ENCODE assay signal across 8 mouse cellular contexts in genomic region chr17:26895578-26895977, GRCm38 (mm10). TPM values are rescaled to one million over a fixed set of nuclear protein-coding genes. Genes with fewer than 3 reads are reported as not detected.
DNase-seq lines count a peak whose midpoint lies in the region; ATAC-seq and TF ChIP-seq lines count a peak whose summit lies in the region.
"Had no signal": no experiment of that assay in that cellular context is flagged by ENCODE, and none has a peak within 500 bp of the region (broad histone marks: within the 10 kb centered on the region; RNA-seq: fewer than 3 reads in every experiment).

No protein-coding gene starts in this region.

- peaks cover 3% of the 10 kb centered on the region for H3K4me1 ChIP-seq in G1E (ENCODE audit: insufficient read depth, low read depth, low read length)
- H3K4me1 ChIP-seq in midbrain, embryonic 14.5 days (ENCODE audit: control insufficient read depth, insufficient read depth, low read length) = peaks cover 11% of the 10 kb centered on the region
- H3K4me1 ChIP-seq in stomach, embryonic 16.5 days (ENCODE audit: control insufficient read depth, insufficient read depth, low read length) = 0 out of 2 replicates have a peak, but pooled peaks cover 3% of the 10 kb centered on the region

- 13% methylated on average over 10 of the region's 10 CpGs for WGBS in midbrain, embryonic 14.5 days
- WGBS in stomach, embryonic 16.5 days = 14% methylated on average over 10 of the region's 10 CpGs

- no peak overlapping the region for H3K4me3 ChIP-seq in G1E (ENCODE audit: low read depth, low read length)
- no peak overlapping the region for H3K4me3 ChIP-seq in midbrain, embryonic 14.5 days (replicated peaks; ENCODE audit: low read depth, low read length)
- H3K4me3 ChIP-seq in stomach, embryonic 16.5 days (replicated peaks; ENCODE audit: low read length) = no peak overlapping the region

- ATAC-seq in G1E (ENCODE audit: extremely low read depth, insufficient number of reproducible peaks, low FRiP score, poor library complexity, severe bottlenecking) = no peak
- no peak for ATAC-seq in midbrain, embryonic 14.5 days (ENCODE audit: low FRiP score, low TSS enrichment)
- peak; percentile 25; the same call in 1 of the 2 replicates for ATAC-seq in stomach, embryonic 16.5 days (ENCODE audit: insufficient read depth, low FRiP score)

- TF ChIP-seq CTCF in G1E (IDR thresholded peaks at IDR 0.05; ENCODE audit: low read depth, low read length) = peak; percentile 70

- H3K36me3 ChIP-seq in G1E (replicated peaks) = no peaks in the 10 kb centered on the region
- H3K36me3 ChIP-seq in midbrain, embryonic 14.5 days (ENCODE audit: control insufficient read depth, insufficient read depth, low read length) = no peaks in the 10 kb centered on the region
- H3K36me3 ChIP-seq in stomach, embryonic 16.5 days (ENCODE audit: control insufficient read depth, insufficient read depth, low read length) = no peaks in the 10 kb centered on the region

- intact Hi-C loops in gastrocnemius, postnatal 14 days (cut with DNase I; ENCODE audit: low total_unique reads) = loop anchor here (10.0 kb wide), 1 partner anchor 441 kb away; no protein-coding TSS in a partner anchor

- no peak overlapping the region for H3K9ac ChIP-seq in midbrain, embryonic 14.5 days (replicated peaks; ENCODE audit: low read length)
- H3K9ac ChIP-seq in stomach, embryonic 16.5 days (ENCODE audit: low read length) = no peak overlapping the region

- H3K9me3 ChIP-seq in G1E (replicated peaks) = peaks cover 3% of the 10 kb centered on the region
- no peaks in the 10 kb centered on the region for H3K9me3 ChIP-seq in midbrain, embryonic 14.5 days (ENCODE audit: control insufficient read depth, low read length)
- no peaks in the 10 kb centered on the region for H3K9me3 ChIP-seq in stomach, embryonic 16.5 days (replicated peaks; ENCODE audit: control insufficient read depth, low read length)

- H3K4me2 ChIP-seq in midbrain, embryonic 14.5 days (ENCODE audit: low read length) = no peak overlapping the region
- H3K4me2 ChIP-seq in stomach, embryonic 16.5 days (ENCODE audit: low read depth, low read length) = no peak overlapping the region

- no peak overlapping the region for H3K27ac ChIP-seq in midbrain, embryonic 14.5 days (replicated peaks; ENCODE audit: low read depth, low read length)
- H3K27ac ChIP-seq in stomach, embryonic 16.5 days (ENCODE audit: low read length) = no peak overlapping the region

- DNase-seq in CD4-positive helper T cell, adult 2 months (ENCODE audit: low read depth, low spot score) = peak; percentile 65
- peak; percentile 55 for DNase-seq in G1E (ENCODE audit: low spot score)
- peak; percentile 51 for DNase-seq in cerebellum, adult 11 months
- peak; percentile 79 for DNase-seq in gastrocnemius, postnatal 14 days
- DNase-seq in layer of hippocampus, adult 9-11 months = peak; percentile 42
- DNase-seq in midbrain, embryonic 14.5 days = peak; percentile 77

- peaks cover 61% of the 10 kb centered on the region for H3K27me3 ChIP-seq in G1E (ENCODE audit: insufficient read depth, low read length)
- H3K27me3 ChIP-seq in midbrain, embryonic 14.5 days (ENCODE audit: control insufficient read depth, insufficient read depth, low read length) = no peaks in the 10 kb centered on the region
- H3K27me3 ChIP-seq in stomach, embryonic 16.5 days (ENCODE audit: control insufficient read depth, insufficient read depth, low read length) = no peaks in the 10 kb centered on the region

RNA-seq across cellular contexts. Expression of gene Kifc5b, which starts 21.3 kb away (rescaled TPM):
- total RNA-seq in G1E (2014; fragmentation: Nextera tagmentation) (17.1 and 23.0 TPM in 2 replicates), G1E (2017) (15.0 and 15.7 TPM in 2 replicates)
- polyA plus RNA-seq in G1E (2012) = 30.1 and 36.1 TPM in 2 replicates
- 1 to 10 TPM in 1 of 2 experiments, under 1 TPM in 1; 1.00 to 1.0 TPM for total RNA-seq in gastrocnemius, postnatal 14 days (2021)
- polyA plus RNA-seq in midbrain, embryonic 14.5 days (2014; fragmentation: Nextera tagmentation; extraction: Ambion mirVana) = 1.2 and 2.3 TPM in 2 replicates
- 6.4 and 6.9 TPM in 2 replicates for polyA plus RNA-seq in stomach, embryonic 16.5 days (2015; fragmentation: Nextera tagmentation; extraction: Ambion mirVana)

RNA-seq across cellular contexts. Expression of gene Phf1, which starts 37.3 kb away (rescaled TPM):
- total RNA-seq in G1E (2014; fragmentation: Nextera tagmentation) = 6.5 and 8.4 TPM in 2 replicates
- 7.3 and 7.4 TPM in 2 replicates for total RNA-seq in G1E (2017)
- 21.6 and 21.7 TPM in 2 replicates for polyA plus RNA-seq in G1E (2012)
- total RNA-seq in gastrocnemius, postnatal 14 days (2021) = 1 to 10 TPM; 4.1 TPM
- polyA plus RNA-seq in midbrain, embryonic 14.5 days (2014; fragmentation: Nextera tagmentation; extraction: Ambion mirVana) = 18.2 and 24.0 TPM in 2 replicates
- polyA plus RNA-seq in stomach, embryonic 16.5 days (2015; fragmentation: Nextera tagmentation; extraction: Ambion mirVana) = 7.3 and 7.7 TPM in 2 replicates

RNA-seq across cellular contexts. Expression of gene Cuta, which starts 43.8 kb away (rescaled TPM):
- 319 and 371 TPM in 2 replicates for total RNA-seq in G1E (2014; fragmentation: Nextera tagmentation)
- 182 and 190 TPM in 2 replicates for total RNA-seq in G1E (2017)
- 526 and 563 TPM in 2 replicates for polyA plus RNA-seq in G1E (2012)
- 100 to 1,000 TPM in 1 of 2 experiments, 10 to 100 TPM in 1; 87.0 to 102 TPM for total RNA-seq in gastrocnemius, postnatal 14 days (2021)
- polyA plus RNA-seq in midbrain, embryonic 14.5 days (2014; fragmentation: Nextera tagmentation; extraction: Ambion mirVana) = 99.2 and 108 TPM in 2 replicates
- 173 and 178 TPM in 2 replicates for polyA plus RNA-seq in stomach, embryonic 16.5 days (2015; fragmentation: Nextera tagmentation; extraction: Ambion mirVana)

RNA-seq across cellular contexts. Expression of gene Syngap1, which starts 45.5 kb away (rescaled TPM):
- total RNA-seq in G1E (2014; fragmentation: Nextera tagmentation) = 88.0 and 117 TPM in 2 replicates
- 7.3 and 10.2 TPM in 2 replicates for total RNA-seq in G1E (2017)
- 22.3 and 24.1 TPM in 2 replicates for polyA plus RNA-seq in G1E (2012)
- total RNA-seq in gastrocnemius, postnatal 14 days (2021) = 1 to 10 TPM; 5.8 to 6.1 TPM
- 5.5 and 9.7 TPM in 2 replicates for polyA plus RNA-seq in midbrain, embryonic 14.5 days (2014; fragmentation: Nextera tagmentation; extraction: Ambion mirVana)
- 1.3 and 1.6 TPM in 2 replicates for polyA plus RNA-seq in stomach, embryonic 16.5 days (2015; fragmentation: Nextera tagmentation; extraction: Ambion mirVana)

RNA-seq across cellular contexts. Expression of gene Nkx2-5, which starts 50.8 kb away (rescaled TPM):
- total RNA-seq in G1E (2014; fragmentation: Nextera tagmentation) = not detected in 2 replicates
- total RNA-seq in G1E (2017) = not detected in 2 replicates
- not detected in 2 replicates for polyA plus RNA-seq in G1E (2012)
- total RNA-seq in gastrocnemius, postnatal 14 days (2021) = not detected
- polyA plus RNA-seq in midbrain, embryonic 14.5 days (2014; fragmentation: Nextera tagmentation; extraction: Ambion mirVana) = not detected in 2 replicates
- 2.3 and 4.6 TPM in 2 replicates for polyA plus RNA-seq in stomach, embryonic 16.5 days (2015; fragmentation: Nextera tagmentation; extraction: Ambion mirVana)
- total RNA-seq: left cerebral cortex, postnatal 14 days had no signal
